Mouse (Mus musculus): ENCODE results near the gene Fis1. TPM values are rescaled to one million over a fixed set of nuclear protein-coding genes. Genes with fewer than 3 reads are reported as not detected.

Fis1 gene
- polyA plus RNA-seq, 1 experiment from 2014 or later = 259 TPM

DNA sequence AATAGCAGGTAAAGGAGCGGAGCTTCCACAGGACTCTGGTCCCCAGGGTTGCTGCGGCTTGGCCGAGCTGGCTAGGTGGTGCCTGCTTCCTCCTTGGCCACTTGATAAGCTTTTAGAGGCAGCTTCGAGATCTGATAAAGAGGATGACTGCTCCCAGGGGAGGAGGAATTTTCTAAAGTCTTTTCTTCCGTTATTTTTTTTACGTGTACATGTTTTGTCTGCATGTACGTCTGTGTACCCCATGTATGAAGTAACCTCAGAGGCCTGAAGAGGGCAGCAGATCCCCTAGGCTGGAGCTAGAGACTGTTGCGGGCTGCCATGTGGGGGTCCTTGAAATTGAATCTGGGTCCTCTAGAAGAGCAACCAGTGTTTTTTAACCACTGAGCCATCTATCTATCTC, 27.9 kb downstream of the Fis1 start:
- no peaks in the 10 kb centered on the region for H3K4me1 ChIP-seq

GRCm38 (mm10) chr5:136982338-136982930, 29.4 kb downstream of the Fis1 start:
- 51% methylated on average over 14 of the region's 16 CpGs for WGBS
- Histone ChIP-seq H3K4me2 (no peak overlapping the region), H3K4me3 (replicated peaks) (no peak overlapping the region), H3K27ac (no peak overlapping the region), H3K4me1 (0 out of 2 replicates have a peak, but pooled peaks cover 5% of the 10 kb centered on the region), H3K9me3 (no peaks in the 10 kb centered on the region), H3K36me3 (peaks cover 9% of the 10 kb centered on the region), H3K9ac (no peak overlapping the region), H3K27me3 (replicated peaks) (no peaks in the 10 kb centered on the region)
- no peak for ATAC-seq (ENCODE audit: insufficient read depth, low FRiP score, low read depth)

More for the DNA sequence above, 27.9 kb downstream of the Fis1 start:
- no peaks in the 10 kb centered on the region for H3K27me3 ChIP-seq (replicated peaks)
- H3K27ac ChIP-seq = no peak overlapping the region
- WGBS = 85% methylated on average over 8 of the region's 8 CpGs
- no peak for ATAC-seq (ENCODE audit: insufficient read depth, low FRiP score, low read depth)
- no peak overlapping the region for H3K9ac ChIP-seq
- H3K4me3 ChIP-seq (replicated peaks) = no peak overlapping the region
- peaks cover 9% of the 10 kb centered on the region for H3K36me3 ChIP-seq
- H3K4me2 ChIP-seq = no peak overlapping the region
- no peaks in the 10 kb centered on the region for H3K9me3 ChIP-seq

GRCm38 (mm10) chr5:136984828-136985227, 31.8 kb downstream of the Fis1 start:
- no peak overlapping the region for H3K4me3 ChIP-seq (replicated peaks)
- 52% methylated on average over 14 of the region's 14 CpGs for WGBS
- no peak overlapping the region for H3K27ac ChIP-seq
- no peaks in the 10 kb centered on the region for H3K9me3 ChIP-seq
- no peak overlapping the region for H3K4me2 ChIP-seq
- H3K36me3 ChIP-seq = peaks cover 9% of the 10 kb centered on the region
- ATAC-seq (ENCODE audit: insufficient read depth, low FRiP score, low read depth) = no peak
- H3K9ac ChIP-seq = no peak overlapping the region
- no peaks in the 10 kb centered on the region for H3K27me3 ChIP-seq (replicated peaks)
- 0 out of 2 replicates have a peak, but pooled peaks cover 11% of the 10 kb centered on the region for H3K4me1 ChIP-seq

DNA sequence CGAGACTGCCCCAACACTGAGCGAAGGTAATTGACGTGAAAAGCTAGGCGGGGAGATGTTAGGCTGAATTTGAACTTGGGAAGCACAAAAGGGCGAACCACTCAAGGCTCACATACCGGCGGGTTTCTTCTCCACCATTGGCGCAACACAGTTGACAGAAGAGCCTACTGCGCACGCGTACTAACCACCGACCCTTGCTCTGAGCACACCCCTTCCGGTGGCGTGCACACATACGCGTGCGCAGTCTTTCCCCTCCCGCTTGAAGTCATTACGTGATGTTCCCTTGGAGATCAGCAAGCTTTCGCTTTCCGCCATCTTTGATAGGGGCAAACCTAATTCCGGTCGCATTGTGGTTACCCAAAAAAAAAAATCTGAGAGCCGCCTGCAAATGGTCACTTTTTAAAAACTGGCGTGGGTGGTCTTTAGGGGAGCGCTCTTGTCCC, 33.6 kb downstream of the Fis1 start, which contains the start of gene Plod3:
Gene Plod3, plus strand, starts transcription at position 325 of the 443 bp plus-strand sequence.
- WGBS = under 1% methylated on average over 26 of the region's 26 CpGs
- Histone ChIP-seq H3K4me2 (peak within 1 kb of the TSS; percentile 88), H3K4me1 (0 out of 2 replicates have a peak, but pooled peaks cover 11% of the 10 kb centered on the region), H3K4me3 (replicated peaks) (peak within 1 kb of the TSS; percentile 78), H3K27me3 (replicated peaks) (no peaks in the 10 kb centered on the region), H3K9me3 (no peaks in the 10 kb centered on the region), H3K9ac (peak within 1 kb of the TSS; percentile 73), H3K36me3 (peaks cover 19% of the 10 kb centered on the region), H3K27ac (peak within 1 kb of the TSS; percentile 96)
- peak; percentile 94 for ATAC-seq (ENCODE audit: insufficient read depth, low FRiP score, low read depth)

DNA sequence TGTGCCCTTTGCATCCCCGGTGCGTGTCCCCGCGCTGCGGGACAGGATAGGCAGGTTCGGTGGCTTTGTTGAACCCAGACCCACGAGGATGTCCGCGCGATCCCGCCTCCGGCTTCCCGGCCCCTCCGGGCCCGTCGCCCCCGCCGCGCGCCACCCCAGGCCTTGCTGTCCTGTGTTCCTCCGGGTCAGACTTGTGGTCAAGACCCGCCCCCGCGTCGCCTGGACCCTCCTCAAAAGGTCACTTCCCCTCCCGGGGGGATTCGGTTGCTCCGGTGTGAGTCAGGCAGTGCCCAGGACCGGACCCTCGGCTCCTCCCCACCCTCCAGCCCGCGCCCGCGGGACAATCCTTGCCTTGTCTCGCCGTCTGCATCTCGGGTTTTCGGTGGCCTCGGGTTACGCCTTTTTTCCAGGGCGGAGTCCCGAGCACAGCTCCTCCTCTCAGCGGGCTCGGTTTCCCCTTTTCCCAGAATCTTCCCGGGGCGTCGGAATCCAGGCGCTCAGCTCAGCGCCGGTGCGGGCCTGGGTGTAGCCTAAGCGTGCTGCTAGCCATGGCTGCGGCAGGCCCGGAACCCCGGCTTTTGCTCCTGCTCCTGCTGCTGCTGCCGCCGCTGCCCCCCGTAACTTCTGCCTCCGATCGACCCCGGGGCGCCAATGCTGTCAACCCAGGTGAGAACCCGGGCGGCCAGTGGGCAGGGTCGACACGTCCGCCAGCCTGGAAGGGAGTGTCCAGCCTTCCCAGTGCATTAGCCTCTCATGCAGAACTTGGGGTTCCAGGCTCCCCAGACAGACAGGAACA, 34.3 kb downstream of the Fis1 start:
- peak overlapping the region; percentile 96 for H3K27ac ChIP-seq
- peaks cover 25% of the 10 kb centered on the region for H3K36me3 ChIP-seq
- H3K4me3 ChIP-seq (replicated peaks) = peak overlapping the region; percentile 78
- WGBS = under 1% methylated on average over 67 of the region's 67 CpGs
- 0 out of 2 replicates have a peak, but pooled peaks cover 11% of the 10 kb centered on the region for H3K4me1 ChIP-seq
- H3K4me2 ChIP-seq = peak overlapping the region; percentile 88
- H3K9me3 ChIP-seq = no peaks in the 10 kb centered on the region
- peak overlapping the region; percentile 73 for H3K9ac ChIP-seq
- H3K27me3 ChIP-seq (replicated peaks) = no peaks in the 10 kb centered on the region
- peak; percentile 63 for ATAC-seq (ENCODE audit: insufficient read depth, low FRiP score, low read depth)

DNA sequence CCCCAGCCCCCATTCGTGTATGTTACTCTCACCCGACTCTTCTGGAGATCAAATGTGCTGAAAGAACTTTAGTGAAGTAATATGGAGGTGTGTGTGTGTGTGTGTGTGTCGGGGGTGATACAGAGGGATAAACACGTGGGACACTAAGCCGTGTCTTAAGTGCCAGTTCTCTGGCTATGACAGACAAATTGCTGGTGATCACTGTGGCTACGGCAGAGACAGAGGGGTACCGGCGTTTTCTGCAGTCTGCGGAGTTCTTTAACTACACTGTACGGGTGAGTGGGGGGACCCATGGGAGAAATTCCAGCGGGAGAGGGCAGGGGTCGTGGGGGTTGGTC, 34.8 kb downstream of the Fis1 start, which contains the start of gene Znhit1:
Gene Znhit1, minus strand, starts transcription at position 88 of the 338 bp plus-strand sequence.
- no peaks in the 10 kb centered on the region for H3K9me3 ChIP-seq
- no peaks in the 10 kb centered on the region for H3K27me3 ChIP-seq (replicated peaks)
- H3K4me1 ChIP-seq = 0 out of 2 replicates have a peak, but pooled peaks cover 11% of the 10 kb centered on the region
- peak within 1 kb of the TSS; percentile 73 for H3K9ac ChIP-seq
- peaks cover 31% of the 10 kb centered on the region for H3K36me3 ChIP-seq
- peak within 1 kb of the TSS; percentile 88 for H3K4me2 ChIP-seq
- ATAC-seq (ENCODE audit: insufficient read depth, low FRiP score, low read depth) = no peak
- H3K27ac ChIP-seq = peak within 1 kb of the TSS; percentile 96
- H3K4me3 ChIP-seq (replicated peaks) = peak within 1 kb of the TSS; percentile 78
- WGBS = 3% methylated on average over 12 of the region's 12 CpGs

GRCm38 (mm10) chr5:136988420-136988819, 35.3 kb downstream of the Fis1 start:
- Histone ChIP-seq H3K4me1 (0 out of 2 replicates have a peak, but pooled peaks cover 11% of the 10 kb centered on the region), H3K9ac (no peak overlapping the region), H3K4me2 (peak overlapping the region; percentile 88), H3K27me3 (replicated peaks) (no peaks in the 10 kb centered on the region), H3K36me3 (peaks cover 34% of the 10 kb centered on the region), H3K27ac (no peak overlapping the region), H3K9me3 (no peaks in the 10 kb centered on the region), H3K4me3 (replicated peaks) (peak overlapping the region; percentile 78)
- 45% methylated on average over 7 of the region's 7 CpGs for WGBS
- ATAC-seq (ENCODE audit: insufficient read depth, low FRiP score, low read depth) = no peak

DNA sequence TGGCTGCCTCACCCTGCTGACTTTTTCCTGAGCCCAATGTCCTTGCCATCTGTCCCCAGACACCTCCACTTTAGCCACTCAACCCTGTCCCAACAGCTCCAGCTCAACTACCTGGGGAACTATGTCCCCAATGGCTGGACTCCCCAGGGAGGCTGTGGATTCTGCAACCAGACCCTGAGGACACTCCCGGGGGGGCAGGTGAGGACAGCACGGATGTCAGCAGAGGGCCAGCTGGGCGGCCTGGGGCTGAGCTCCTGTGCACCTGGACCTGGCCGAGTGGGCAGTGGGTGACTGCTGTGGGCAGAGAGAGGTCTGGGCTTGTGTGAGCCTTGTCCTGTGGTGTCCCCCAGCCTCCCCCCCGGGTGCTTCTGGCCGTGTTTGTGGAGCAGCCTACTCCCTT, 36.7 kb downstream of the Fis1 start:
- ATAC-seq (ENCODE audit: insufficient read depth, low FRiP score, low read depth) = no peak
- 92% methylated on average over 6 of the region's 6 CpGs for WGBS
- H3K9me3 ChIP-seq = no peaks in the 10 kb centered on the region
- H3K36me3 ChIP-seq = peaks cover 41% of the 10 kb centered on the region
- no peak overlapping the region for H3K27ac ChIP-seq
- 0 out of 2 replicates have a peak, but pooled peaks cover 11% of the 10 kb centered on the region for H3K4me1 ChIP-seq
- H3K4me2 ChIP-seq = no peak overlapping the region
- no peaks in the 10 kb centered on the region for H3K27me3 ChIP-seq (replicated peaks)
- H3K4me3 ChIP-seq (replicated peaks) = no peak overlapping the region
- H3K9ac ChIP-seq = no peak overlapping the region

GRCm38 (mm10) chr5:136999449-136999848, 46.4 kb downstream of the Fis1 start:
- Histone ChIP-seq H3K27me3 (replicated peaks) (no peaks in the 10 kb centered on the region), H3K4me3 (replicated peaks) (no peak overlapping the region), H3K36me3 (peaks cover 11% of the 10 kb centered on the region), H3K4me1 (0 out of 2 replicates have a peak, but pooled peaks cover 6% of the 10 kb centered on the region), H3K9ac (no peak overlapping the region), H3K4me2 (no peak overlapping the region), H3K9me3 (no peaks in the 10 kb centered on the region), H3K27ac (no peak overlapping the region)
- no peak for ATAC-seq (ENCODE audit: insufficient read depth, low FRiP score, low read depth)
- WGBS = 65% methylated on average over 4 of the region's 5 CpGs

DNA sequence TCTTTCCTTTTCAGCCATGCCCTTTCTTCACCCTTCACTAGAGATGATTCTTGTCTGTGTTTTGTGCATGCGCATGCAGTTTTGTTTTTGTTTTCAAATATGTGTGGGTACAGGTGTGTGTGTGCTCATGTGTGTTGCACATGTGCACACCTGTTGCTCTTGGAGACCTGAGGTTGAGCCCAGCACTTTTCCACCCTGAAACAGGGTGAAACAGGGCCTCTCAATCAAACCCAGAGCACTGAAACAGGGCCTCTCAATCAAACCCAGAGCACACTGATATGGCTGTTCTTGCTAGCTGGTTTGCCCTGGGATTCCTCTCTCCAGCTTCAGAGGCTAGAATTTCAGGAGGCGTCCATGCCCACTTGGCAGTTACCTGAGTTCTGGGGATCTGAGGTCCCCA, 47.5 kb downstream of the Fis1 start:
- Histone ChIP-seq H3K36me3 (peaks cover 4% of the 10 kb centered on the region), H3K27ac (no peak overlapping the region), H3K4me1 (0 out of 2 replicates have a peak, but pooled peaks cover 6% of the 10 kb centered on the region), H3K27me3 (replicated peaks) (no peaks in the 10 kb centered on the region), H3K4me2 (no peak overlapping the region), H3K4me3 (replicated peaks) (no peak overlapping the region), H3K9me3 (no peaks in the 10 kb centered on the region), H3K9ac (no peak overlapping the region)
- no peak for ATAC-seq (ENCODE audit: insufficient read depth, low FRiP score, low read depth)
- WGBS = 71% methylated on average over 2 of the region's 2 CpGs

DNA sequence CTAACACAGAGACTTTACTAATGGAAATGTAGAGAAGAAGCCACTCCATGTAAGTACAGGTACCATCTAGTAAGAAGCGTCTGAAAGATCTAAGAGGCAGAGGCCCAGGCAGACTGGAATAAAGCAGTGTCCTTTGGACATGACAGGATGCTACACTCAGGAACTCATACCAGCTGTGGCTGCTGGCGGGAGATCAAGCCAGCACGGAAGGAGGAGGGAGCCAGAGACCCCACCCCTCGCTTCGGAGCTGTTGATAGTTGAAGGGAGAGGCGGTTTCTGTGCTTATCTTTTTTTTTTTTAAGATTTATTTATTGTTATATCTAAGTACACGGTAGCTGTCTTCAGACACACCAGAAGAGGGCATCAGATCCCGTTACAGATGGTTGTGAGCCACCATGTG, 54.2 kb downstream of the Fis1 start:
- Histone ChIP-seq H3K9ac (no peak overlapping the region), H3K4me3 (replicated peaks) (no peak overlapping the region), H3K36me3 (no peaks in the 10 kb centered on the region), H3K4me1 (no peaks in the 10 kb centered on the region), H3K9me3 (no peaks in the 10 kb centered on the region), H3K27ac (no peak overlapping the region), H3K4me2 (no peak overlapping the region), H3K27me3 (replicated peaks) (no peaks in the 10 kb centered on the region)
- ATAC-seq (ENCODE audit: insufficient read depth, low FRiP score, low read depth) = no peak
- 39% methylated on average over 8 of the region's 8 CpGs for WGBS

DNA sequence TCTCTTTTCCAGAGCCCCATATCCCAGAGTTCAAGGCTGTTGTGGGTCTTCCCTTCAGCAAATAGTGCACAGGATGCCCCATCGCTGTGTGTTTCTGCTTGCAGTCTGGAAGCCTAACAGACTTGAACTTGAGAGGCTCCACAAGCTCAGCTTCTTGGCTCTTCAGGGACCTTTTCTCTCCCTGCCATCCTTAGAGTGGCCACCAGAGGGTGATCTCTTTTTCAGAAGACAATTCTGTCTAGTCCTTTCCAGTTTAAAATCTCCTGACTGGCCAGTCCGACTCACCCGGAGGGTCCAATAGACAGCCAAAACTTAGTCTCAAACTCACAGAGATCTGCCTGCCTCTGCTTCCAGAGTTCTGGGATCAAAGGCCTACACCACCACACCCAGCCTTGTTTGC, 56.9 kb downstream of the Fis1 start:
- Histone ChIP-seq H3K36me3 (no peaks in the 10 kb centered on the region), H3K27ac (no peak overlapping the region), H3K27me3 (replicated peaks) (no peaks in the 10 kb centered on the region), H3K4me1 (no peaks in the 10 kb centered on the region), H3K4me2 (no peak overlapping the region), H3K4me3 (replicated peaks) (no peak overlapping the region), H3K9ac (no peak overlapping the region), H3K9me3 (no peaks in the 10 kb centered on the region)
- ATAC-seq (ENCODE audit: insufficient read depth, low FRiP score, low read depth) = no peak
- 31% methylated on average over 3 of the region's 3 CpGs for WGBS

Data from stomach, embryonic 15.5 days (tissue).